Mouse (Mus musculus) liver, embryonic 11.5 days (tissue): Measurements from ENCODE around the gene D930007J09Rik. TPM values are rescaled to one million over a fixed set of nuclear protein-coding genes. Genes with fewer than 3 reads are reported as not detected.
A peak's percentile ranks its signal among the peaks of the same experiment; 100 is the strongest.

ENCODE experiments used
- ATAC-seq: fragments of 200-750 bp; cut with Nextera tagmentation; replicated peaks from 2 replicates; pipeline ENCODE4 v1.8.0; 2017; ENCODE audit warnings: moderate number of reproducible peaks, mild to moderate bottlenecking, moderate TSS enrichment, moderate library complexity; ENCODE audit not compliant: low FRiP score
- DNase-seq: peaks from one replicate; pipeline ENCODE4 v3.0.0-alpha.2; 2017; ENCODE audit warnings: low spot score
- H3K27ac ChIP-seq: fragments of 300-500 bp; sonication (generic); 2 replicates; pipeline ENCODE4 v1.5.1; 2014; ENCODE audit warnings: mild to moderate bottlenecking, low read depth, low read length, control low read depth
- H3K27me3 ChIP-seq: fragments of 300-500 bp; sonication (generic); replicated peaks from 2 replicates; pipeline ENCODE4 v1.6.1; 2014; ENCODE audit warnings: low read length, mixed read lengths; ENCODE audit not compliant: control insufficient read depth, insufficient read depth
- H3K36me3 ChIP-seq: fragments of 300-500 bp; sonication (generic); 2 replicates; pipeline ENCODE4 v1.6.1; 2014; ENCODE audit warnings: mild to moderate bottlenecking, low read length, moderate library complexity, mixed read lengths; ENCODE audit not compliant: control insufficient read depth, insufficient read depth
- H3K4me1 ChIP-seq: fragments of 300-500 bp; sonication (generic); replicated peaks from 2 replicates; pipeline ENCODE4 v1.6.1; 2014; ENCODE audit warnings: low read length, mixed read lengths; ENCODE audit not compliant: control insufficient read depth, insufficient read depth
- H3K4me2 ChIP-seq: fragments of 300-500 bp; sonication (generic); 2 replicates; pipeline ENCODE4 v1.6.1; 2014; ENCODE audit warnings: mild to moderate bottlenecking, control low read depth, moderate library complexity
- H3K4me3 ChIP-seq: fragments of 300-500 bp; sonication (generic); 2 replicates; pipeline ENCODE4 v1.5.1; 2014; ENCODE audit warnings: low read depth, low read length, control low read depth
- H3K9ac ChIP-seq: fragments of 300-500 bp; sonication (generic); 2 replicates; pipeline ENCODE4 v1.6.1; 2014; ENCODE audit warnings: low read depth, low read length, control low read depth
- H3K9me3 ChIP-seq: fragments of 300-500 bp; sonication (generic); 2 replicates; pipeline ENCODE4 v1.6.1; 2016; ENCODE audit warnings: low read length, inconsistent platforms, mixed read lengths; ENCODE audit not compliant: control insufficient read depth
- WGBS: fragments of 180-500 bp; shearing (Covaris S2); extraction: QIAGEN DNeasy Blood & Tissue Kit; methylation state at CpG from one replicate; pipeline ENCODE4 v1.1.7; 2014; 5-methylcytosine and 5-hydroxymethylcytosine counted together
- polyA plus RNA-seq: library from polyadenylated mRNA; unstranded; fragments of >200 nt; fragmentation: Nextera tagmentation; extraction: Ambion mirVana; gene quantifications from 2 replicates; pipeline ENCODE4 v1.2.1, GENCODE M21; 2014

D930007J09Rik gene
- not detected in 2 replicates for polyA plus RNA-seq

- H3K27me3 ChIP-seq = no peaks in the 10 kb centered on the region
- H3K36me3 ChIP-seq = peaks cover 9% of the 10 kb centered on the region
- no peaks in the 10 kb centered on the region for H3K9me3 ChIP-seq
- H3K27ac ChIP-seq = no peak within 1 kb of the TSS; the same call in 1 of the 2 replicates
- DNase-seq (peak; percentile 59), ATAC-seq (peak; percentile 56)
- H3K9ac ChIP-seq = peak within 1 kb of the TSS; percentile 91
- peak within 1 kb of the TSS; percentile 95 for H3K4me2 ChIP-seq
- H3K4me1 ChIP-seq = peaks cover 18% of the 10 kb centered on the region
- under 1% methylated on average over 90 of the region's 95 CpGs for WGBS
- peak within 1 kb of the TSS; percentile 77 for H3K4me3 ChIP-seq
These were observed at the start of gene D930007J09Rik for GRCm38 (mm10) chr13:32802259-32803081. D930007J09Rik (minus strand) TSS chr13:32802849.

GRCm38 (mm10) chr13:32851967-32852366 lies 49.3 kb upstream of the D930007J09Rik start:
- no peak overlapping the region for H3K27ac ChIP-seq
- peak; percentile 51; the same call in 1 of the 2 replicates for ATAC-seq
- H3K36me3 ChIP-seq = no peaks in the 10 kb centered on the region
- no peaks in the 10 kb centered on the region for H3K27me3 ChIP-seq
- WGBS = 10% methylated on average over 7 of the region's 7 CpGs
- H3K4me3 ChIP-seq = no peak overlapping the region
- no peaks in the 10 kb centered on the region for H3K9me3 ChIP-seq
- H3K4me2 ChIP-seq = no peak overlapping the region
- no peaks in the 10 kb centered on the region for H3K4me1 ChIP-seq
- DNase-seq = no peak
- no peak overlapping the region for H3K9ac ChIP-seq

GRCm38 (mm10) chr13:32850668-32851404 lies 48.2 kb upstream of the D930007J09Rik start, which contains the start of gene Serpinb1a:
Serpinb1a (minus strand) TSS chr13:32851185.
- H3K4me2 ChIP-seq = no peak within 1 kb of the TSS
- ATAC-seq = no peak

GRCm38 (mm10) chr13:32850156-32850555 lies 47.5 kb upstream of the D930007J09Rik start:
- no peaks in the 10 kb centered on the region for H3K9me3 ChIP-seq
- no peaks in the 10 kb centered on the region for H3K36me3 ChIP-seq
- no peak overlapping the region for H3K4me2 ChIP-seq
- no peak overlapping the region for H3K27ac ChIP-seq
- WGBS = 80% methylated on average over 1 of the region's 1 CpGs
- H3K4me3 ChIP-seq = no peak overlapping the region
- no peak for DNase-seq
- no peaks in the 10 kb centered on the region for H3K4me1 ChIP-seq
- ATAC-seq = no peak
- H3K27me3 ChIP-seq = no peaks in the 10 kb centered on the region
- H3K9ac ChIP-seq = no peak overlapping the region

More at GRCm38 (mm10) chr13:32850668-32851404, 48.2 kb upstream of the D930007J09Rik start, which contains the start of gene Serpinb1a:
- H3K9ac ChIP-seq = no peak within 1 kb of the TSS
- no peaks in the 10 kb centered on the region for H3K9me3 ChIP-seq
- no peak for DNase-seq
- H3K4me1 ChIP-seq = no peaks in the 10 kb centered on the region
- WGBS = 59% methylated on average over 10 of the region's 10 CpGs
- no peak within 1 kb of the TSS for H3K4me3 ChIP-seq
- H3K27me3 ChIP-seq = no peaks in the 10 kb centered on the region
- no peaks in the 10 kb centered on the region for H3K36me3 ChIP-seq
- no peak within 1 kb of the TSS for H3K27ac ChIP-seq

- no peak overlapping the region for H3K9ac ChIP-seq
- DNase-seq (no peak), ATAC-seq (no peak)
- no peak overlapping the region for H3K4me3 ChIP-seq
- H3K4me1 ChIP-seq = no peaks in the 10 kb centered on the region
- no peaks in the 10 kb centered on the region for H3K9me3 ChIP-seq
- H3K27ac ChIP-seq = no peak overlapping the region
- H3K36me3 ChIP-seq = no peaks in the 10 kb centered on the region
- H3K4me2 ChIP-seq = no peak overlapping the region
- H3K27me3 ChIP-seq = no peaks in the 10 kb centered on the region
These were observed 47.0 kb upstream of the D930007J09Rik start for GRCm38 (mm10) chr13:32849531-32850123.

- H3K4me3 ChIP-seq = no peak overlapping the region
- no peak overlapping the region for H3K9ac ChIP-seq
- DNase-seq (no peak), ATAC-seq (no peak; the same call in 1 of the 2 replicates)
- H3K4me2 ChIP-seq = no peak overlapping the region
- H3K4me1 ChIP-seq = no peaks in the 10 kb centered on the region
- no peaks in the 10 kb centered on the region for H3K27me3 ChIP-seq
- no peaks in the 10 kb centered on the region for H3K36me3 ChIP-seq
- H3K27ac ChIP-seq = no peak overlapping the region
- H3K9me3 ChIP-seq = no peaks in the 10 kb centered on the region
- 45% methylated on average over 4 of the region's 4 CpGs for WGBS
These were observed 46.4 kb upstream of the D930007J09Rik start for GRCm38 (mm10) chr13:32849092-32849491.

GRCm38 (mm10) chr13:32846221-32846620 lies 43.6 kb upstream of the D930007J09Rik start:
- DNase-seq (no peak), ATAC-seq (no peak)
- H3K4me1 ChIP-seq = no peaks in the 10 kb centered on the region

GRCm38 (mm10) chr13:32841349-32841748 lies 38.7 kb upstream of the D930007J09Rik start:
- no peak overlapping the region for H3K4me2 ChIP-seq
- H3K36me3 ChIP-seq = no peaks in the 10 kb centered on the region
- H3K4me3 ChIP-seq = no peak overlapping the region
- no peaks in the 10 kb centered on the region for H3K27me3 ChIP-seq
- no peaks in the 10 kb centered on the region for H3K9me3 ChIP-seq
- H3K27ac ChIP-seq = no peak overlapping the region
- no peaks in the 10 kb centered on the region for H3K4me1 ChIP-seq
- 86% methylated on average over 3 of the region's 3 CpGs for WGBS
- ATAC-seq = no peak
- H3K9ac ChIP-seq = no peak overlapping the region
- no peak for DNase-seq

More at GRCm38 (mm10) chr13:32846221-32846620, 43.6 kb upstream of the D930007J09Rik start:
- Histone ChIP-seq H3K27me3 (no peaks in the 10 kb centered on the region), H3K4me3 (no peak overlapping the region), H3K4me2 (no peak overlapping the region), H3K36me3 (no peaks in the 10 kb centered on the region), H3K27ac (no peak overlapping the region), H3K9ac (no peak overlapping the region), H3K9me3 (no peaks in the 10 kb centered on the region)
